Mouse (Mus musculus) heart, adult 2 months (tissue): ENCODE data around the gene Mettl27. TPM values are rescaled to one million over a fixed set of nuclear protein-coding genes. Genes with fewer than 3 reads are reported as not detected.
"Not testable (repeated sequence)": the region's sequence is repeated elsewhere in the genome, so short reads cannot be mapped to it uniquely, and the experiment has no call there.

Experiments used
- DNase-seq, 2 experiments: peaks; one replicate each; pipeline ENCODE4 v3.0.0; 2021
- H3K27ac ChIP-seq: fragments of 200-600 bp; 2 replicates; pipeline ENCODE4 v1.8.1; 2022
- H3K27me3 ChIP-seq: fragments of 200-500 bp; 2 replicates; pipeline ENCODE4 v1.6.1; 2012; ENCODE audit warnings: mild to moderate bottlenecking, low read length, inconsistent platforms, mixed read lengths; ENCODE audit not compliant: control insufficient read depth, insufficient read depth
- H3K36me3 ChIP-seq: fragments of 200-500 bp; 2 replicates; pipeline ENCODE4 v1.6.1; 2012; ENCODE audit warnings: low read length, inconsistent platforms; ENCODE audit not compliant: control insufficient read depth, insufficient read depth
- H3K4me1 ChIP-seq: fragments of 200-500 bp; 2 replicates; pipeline ENCODE4 v1.6.1; 2011; ENCODE audit warnings: low read length; ENCODE audit not compliant: control insufficient read depth, insufficient read depth
- H3K4me3 ChIP-seq: fragments of 200-600 bp; 2 replicates; pipeline ENCODE4 v1.8.1; 2022
- H3K79me2 ChIP-seq: fragments of 200-500 bp; replicated peaks from 2 replicates; pipeline ENCODE4 v1.6.1; 2012; ENCODE audit warnings: mild to moderate bottlenecking, inconsistent platforms, low read length, moderate library complexity, mixed read lengths; ENCODE audit not compliant: control insufficient read depth, insufficient read depth
- H3K9ac ChIP-seq: fragments of 200-500 bp; 2 replicates; pipeline ENCODE4 v1.6.1; 2012; ENCODE audit warnings: low read depth, mild to moderate bottlenecking, control low read depth, inconsistent platforms, low read length, mixed read lengths
- CTCF ChIP-seq: fragments of 200-600 bp; IDR thresholded peaks from 2 replicates; pipeline ENCODE4 v1.8.1; 2022; ENCODE audit warnings: antibody characterized with exemption, mild to moderate bottlenecking, moderate library complexity
- EP300 ChIP-seq: fragments of 200-500 bp; IDR thresholded peaks from 2 replicates; pipeline ENCODE4 v1.6.1; 2011; ENCODE audit warnings: low read depth, low read length, control low read depth; ENCODE audit not compliant: insufficient read depth
- POLR2A ChIP-seq: fragments of 200-500 bp; IDR thresholded peaks from 2 replicates; pipeline ENCODE4 v1.6.1; 2011; ENCODE audit warnings: mild to moderate bottlenecking, low read depth, low read length, control low read depth; ENCODE audit not compliant: insufficient read depth
- WGBS: fragments of 180-500 bp; shearing (Covaris S2); methylation state at CpG from one replicate; pipeline ENCODE4 v1.1.7; 2018; 5-methylcytosine and 5-hydroxymethylcytosine counted together
- intact Hi-C: fragments of 180-260 bp; cut with DNase I; formaldehyde crosslinking; loops from one replicate; pipeline ENCODE4 v1.15.1; 2025
- polyA plus RNA-seq: library from polyadenylated mRNA; depleted of rRNA; stranded (reverse); fragments of >200 nt; gene quantifications from 2 replicates; pipeline ENCODE4 v1.2.3, GENCODE M21; 2012
- total RNA-seq, 2 experiments: library from RNA; stranded (reverse); gene quantifications; 2 replicates each; pipeline ENCODE4 v1.2.3; 2021

The Mettl27 gene
- total and polyA plus RNA-seq, 3 experiments: 2.8 to 6.7 (median 4.1) TPM

DNA sequence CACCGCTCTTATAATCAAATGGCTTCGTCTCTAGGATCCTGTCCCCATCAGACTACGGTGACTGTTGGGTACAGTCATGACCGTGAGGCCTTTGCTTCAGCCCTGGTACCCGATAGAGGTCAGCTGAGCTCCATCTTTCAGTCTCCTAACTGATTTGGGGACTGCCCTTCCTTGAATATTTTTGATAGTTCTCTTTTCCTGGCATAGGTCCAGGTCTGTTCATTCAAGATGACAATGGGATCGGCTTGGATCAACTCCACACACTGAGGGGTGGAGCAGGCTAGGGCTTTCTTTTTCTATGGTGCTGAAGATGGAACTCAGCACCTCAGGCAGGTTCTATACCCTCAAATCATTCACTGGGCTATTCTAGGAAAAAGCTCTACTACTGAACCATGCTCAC is 3.9 kb downstream of the Mettl27 start:
- TF ChIP-seq CTCF (no peak), EP300 (no peak), POLR2A (no peak)
- no peaks in the 10 kb centered on the region for H3K4me1 ChIP-seq
- H3K36me3 ChIP-seq: no peaks in the 10 kb centered on the region
- H3K79me2 ChIP-seq: no peaks in the 10 kb centered on the region
- WGBS: 76% methylated on average over 6 of the region's 6 CpGs
- no peak for DNase-seq
- no peak overlapping the region for H3K4me3 ChIP-seq
- H3K27me3 ChIP-seq: no peaks in the 10 kb centered on the region
- no peak overlapping the region for H3K27ac ChIP-seq
- intact Hi-C loops: no loop called here
- H3K9ac ChIP-seq: no peak overlapping the region

GRCm38 (mm10) chr5:134936626-134937185 is 4.5 kb downstream of the Mettl27 start:
- WGBS: 74% methylated on average over 6 of the region's 6 CpGs
- DNase-seq: no peak
- Histone ChIP-seq H3K4me3 (no peak overlapping the region), H3K4me1 (no peaks in the 10 kb centered on the region), H3K79me2 (no peaks in the 10 kb centered on the region), H3K36me3 (no peaks in the 10 kb centered on the region), H3K9ac (no peak overlapping the region), H3K27ac (no peak overlapping the region), H3K27me3 (no peaks in the 10 kb centered on the region)
- intact Hi-C loops: no loop called here
- TF ChIP-seq EP300 (no peak), CTCF (no peak), POLR2A (no peak)

DNA sequence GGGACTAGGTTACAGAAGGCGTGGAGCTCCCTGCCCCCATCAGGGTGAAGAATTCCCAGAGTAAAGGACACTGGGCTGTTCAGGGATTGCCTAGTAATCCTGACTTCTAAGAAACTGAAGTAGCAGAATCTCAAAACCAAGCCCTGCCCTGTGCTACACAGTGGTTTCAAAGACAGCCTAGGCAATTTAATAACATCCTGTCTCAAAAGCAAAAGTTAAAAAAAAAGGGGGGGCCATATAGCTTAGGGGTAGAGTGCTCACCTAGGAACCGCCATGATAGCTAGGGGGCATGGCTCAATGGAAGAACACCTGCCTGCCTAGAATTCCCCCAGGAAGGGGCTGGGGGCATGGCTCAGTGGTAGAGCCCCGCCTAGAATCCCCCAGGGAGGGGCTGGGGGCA is 6.9 kb downstream of the Mettl27 start:
- intact Hi-C loops: no loop called here
- 80% methylated on average over 3 of the region's 3 CpGs for WGBS
- H3K79me2 ChIP-seq: no peaks in the 10 kb centered on the region

DNA sequence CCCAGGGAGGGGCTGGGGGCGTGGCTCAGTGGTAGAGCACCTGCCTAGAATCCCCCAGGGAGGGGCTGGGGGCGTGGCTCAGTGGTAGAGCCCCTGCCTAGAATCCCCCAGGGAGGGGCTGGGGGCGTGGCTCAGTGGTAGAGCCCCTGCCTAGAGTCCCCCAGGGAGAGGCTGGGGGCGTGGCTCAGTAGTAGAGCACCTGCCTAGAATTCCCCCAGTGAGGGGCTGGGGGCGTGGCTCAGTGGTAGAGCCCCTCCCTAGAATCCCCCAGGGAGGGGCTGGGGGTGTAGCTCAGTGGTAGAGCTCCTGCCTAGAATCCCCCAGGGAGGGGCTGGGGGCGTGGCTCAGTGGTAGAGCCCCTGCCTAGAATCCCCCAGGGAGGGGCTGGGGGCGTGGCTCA is 7.4 kb downstream of the Mettl27 start:
- 90% methylated on average over 4 of the region's 7 CpGs for WGBS
- H3K4me3 ChIP-seq, H3K27ac ChIP-seq, H3K9ac ChIP-seq, H3K79me2 ChIP-seq, H3K4me1 ChIP-seq, H3K27me3 ChIP-seq, intact Hi-C loops, H3K36me3 ChIP-seq, DNase-seq: not testable (repeated sequence)

More for the DNA sequence above, 6.9 kb downstream of the Mettl27 start:
- no peaks in the 10 kb centered on the region for H3K36me3 ChIP-seq
- no peaks in the 10 kb centered on the region for H3K4me1 ChIP-seq
- TF ChIP-seq EP300 (no peak), POLR2A (no peak), CTCF (no peak)
- no peak overlapping the region for H3K9ac ChIP-seq
- H3K27me3 ChIP-seq: no peaks in the 10 kb centered on the region
- DNase-seq: no peak
- no peak overlapping the region for H3K4me3 ChIP-seq
- no peak overlapping the region for H3K27ac ChIP-seq

DNA sequence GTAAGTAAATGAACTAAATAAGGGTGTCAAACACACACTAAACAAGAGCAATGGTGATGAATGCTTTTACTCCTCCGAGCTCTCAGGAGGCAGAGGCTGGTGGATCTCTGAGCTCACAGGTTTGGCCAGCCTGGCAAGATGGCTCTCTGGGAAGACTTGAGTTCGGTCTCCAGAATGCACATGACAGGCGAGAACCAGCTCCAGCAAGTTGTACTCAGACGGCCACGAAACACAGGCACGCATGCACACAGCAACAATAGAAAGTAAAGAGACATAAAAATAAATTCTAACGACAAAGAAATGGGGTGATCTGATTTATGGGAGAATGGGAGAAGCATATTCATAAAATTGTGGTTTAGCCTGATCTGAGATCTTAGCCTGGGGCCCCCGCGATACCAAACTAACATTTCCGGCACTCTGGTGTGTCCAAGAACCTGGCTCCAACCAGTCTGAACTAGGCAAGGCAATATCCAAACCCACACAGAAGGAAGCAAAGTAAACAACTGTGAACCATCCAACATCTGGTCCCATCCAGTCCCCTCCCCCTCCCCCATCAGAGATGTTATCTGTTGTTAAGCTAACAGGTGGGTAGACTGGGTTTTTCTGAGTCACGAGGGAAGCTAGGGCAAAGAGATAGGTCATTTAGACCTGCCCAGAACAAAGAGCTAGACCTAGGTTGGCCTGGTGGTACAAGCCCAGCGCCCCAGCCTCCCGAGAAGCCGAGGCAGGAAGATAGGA is 9.5 kb downstream of the Mettl27 start:
- intact Hi-C loops: no loop called here
- Histone ChIP-seq H3K27ac (no peak overlapping the region), H3K4me1 (no peaks in the 10 kb centered on the region), H3K36me3 (no peaks in the 10 kb centered on the region), H3K9ac (no peak overlapping the region), H3K27me3 (no peaks in the 10 kb centered on the region), H3K79me2 (no peaks in the 10 kb centered on the region), H3K4me3 (no peak overlapping the region)
- WGBS: 88% methylated on average over 14 of the region's 14 CpGs
- no peak for TF ChIP-seq EP300
- TF ChIP-seq POLR2A: no peak
- TF ChIP-seq CTCF: no peak
- DNase-seq: no peak

GRCm38 (mm10) chr5:134942740-134943139 is 10.6 kb downstream of the Mettl27 start:
- WGBS: 15% methylated on average over 2 of the region's 2 CpGs
- H3K4me1 ChIP-seq: no peaks in the 10 kb centered on the region
- intact Hi-C loops: no loop called here
- TF ChIP-seq CTCF (no peak), EP300 (no peak), POLR2A (no peak)
- no peaks in the 10 kb centered on the region for H3K27me3 ChIP-seq
- no peaks in the 10 kb centered on the region for H3K36me3 ChIP-seq
- no peaks in the 10 kb centered on the region for H3K79me2 ChIP-seq
- H3K9ac ChIP-seq: no peak overlapping the region
- DNase-seq: no peak
- H3K27ac ChIP-seq: no peak overlapping the region
- H3K4me3 ChIP-seq: no peak overlapping the region
